Mouse (Mus musculus) retina, postnatal 1 day (tissue): ENCODE data around the gene Ppfibp1.
A peak's percentile ranks its signal among the peaks of the same experiment; 100 is the strongest.

ENCODE experiments used
- DNase-seq: peaks from one replicate; pipeline ENCODE4 v3.0.0-alpha.2; 2012

Gene Ppfibp1

GRCm38 (mm10) chr6:146963396-146964150 lies 75.3 kb downstream of the Ppfibp1 start:
- no peak for DNase-seq

- DNase-seq, result no peak
These were observed 77.0 kb downstream of the Ppfibp1 start for GRCm38 (mm10) chr6:146965139-146965772.

- DNase-seq, result no peak
These were observed 78.2 kb downstream of the Ppfibp1 start for GRCm38 (mm10) chr6:146966446-146967019.

- no peak for DNase-seq
These were observed 79.5 kb downstream of the Ppfibp1 start for GRCm38 (mm10) chr6:146967836-146968235.

- DNase-seq, result no peak
These were observed 82.5 kb downstream of the Ppfibp1 start for GRCm38 (mm10) chr6:146970811-146971210.

GRCm38 (mm10) chr6:146971366-146971765 lies 83.1 kb downstream of the Ppfibp1 start:
- DNase-seq, result no peak

- DNase-seq, result peak; percentile 37
These were observed 83.7 kb downstream of the Ppfibp1 start for GRCm38 (mm10) chr6:146972009-146972408.

GRCm38 (mm10) chr6:146972740-146973139 lies 84.5 kb downstream of the Ppfibp1 start:
- no peak for DNase-seq

- DNase-seq, result no peak
These were observed 85.1 kb downstream of the Ppfibp1 start for GRCm38 (mm10) chr6:146973406-146973805.

GRCm38 (mm10) chr6:146973830-146974229 lies 85.5 kb downstream of the Ppfibp1 start:
- no peak for DNase-seq

GRCm38 (mm10) chr6:146976446-146976845 lies 88.2 kb downstream of the Ppfibp1 start:
- DNase-seq, result no peak

GRCm38 (mm10) chr6:146978691-146979114 lies 90.4 kb downstream of the Ppfibp1 start:
- no peak for DNase-seq

- DNase-seq, result no peak
These were observed 90.9 kb downstream of the Ppfibp1 start for GRCm38 (mm10) chr6:146979115-146979744.

GRCm38 (mm10) chr6:146979953-146980352 lies 91.7 kb downstream of the Ppfibp1 start:
- no peak for DNase-seq

GRCm38 (mm10) chr6:146981249-146981835 lies 93.1 kb downstream of the Ppfibp1 start:
- DNase-seq, result peak; percentile 32

- DNase-seq, result no peak
These were observed 96.3 kb downstream of the Ppfibp1 start for GRCm38 (mm10) chr6:146984569-146984968.

- DNase-seq, result peak; percentile 57
These were observed 105.9 kb downstream of the Ppfibp1 start for GRCm38 (mm10) chr6:146994236-146994635.

GRCm38 (mm10) chr6:146995391-146995790 lies 107.1 kb downstream of the Ppfibp1 start:
- DNase-seq, result no peak

- no peak for DNase-seq
These were observed 107.6 kb downstream of the Ppfibp1 start for GRCm38 (mm10) chr6:146995878-146996277.

- DNase-seq, result no peak
These were observed 108.7 kb downstream of the Ppfibp1 start for GRCm38 (mm10) chr6:146997006-146997405.

GRCm38 (mm10) chr6:146998710-146999109 lies 110.4 kb downstream of the Ppfibp1 start:
- DNase-seq, result no peak

- no peak for DNase-seq
These were observed 111.0 kb downstream of the Ppfibp1 start for GRCm38 (mm10) chr6:146999302-146999701.

GRCm38 (mm10) chr6:146999755-147000154 lies 111.5 kb downstream of the Ppfibp1 start:
- DNase-seq, result no peak
